Mouse (Mus musculus) forebrain, embryonic 10.5 days (tissue): ENCODE measurements around the gene Gm20708. TPM values are rescaled to one million over a fixed set of nuclear protein-coding genes. Genes with fewer than 3 reads are reported as not detected.
A peak's percentile ranks its signal among the peaks of the same experiment; 100 is the strongest.
"Not testable (repeated sequence)": the region's sequence is repeated elsewhere in the genome, so short reads cannot be mapped to it uniquely, and the experiment has no call there.

ENCODE experiments used
- DNase-seq: peaks from one replicate; pipeline ENCODE4 v3.0.0-alpha.2; 2017; ENCODE audit warnings: low spot score; ENCODE audit errors: extremely low spot score
- H3K27ac ChIP-seq: fragments of 300-500 bp; sonication (generic); 2 replicates; pipeline ENCODE4 v1.5.1; 2016; ENCODE audit warnings: mild to moderate bottlenecking
- H3K27me3 ChIP-seq: fragments of 300-500 bp; sonication (generic); 2 replicates; pipeline ENCODE4 v1.6.1; 2016; ENCODE audit warnings: mild to moderate bottlenecking; ENCODE audit not compliant: poor library complexity, severe bottlenecking
- H3K36me3 ChIP-seq: fragments of 300-500 bp; sonication (generic); replicated peaks from 2 replicates; pipeline ENCODE4 v1.6.1; 2016; ENCODE audit warnings: mild to moderate bottlenecking, moderate library complexity
- H3K4me1 ChIP-seq: fragments of 300-500 bp; sonication (generic); 2 replicates; pipeline ENCODE4 v1.6.1; 2016
- H3K4me3 ChIP-seq: fragments of 300-500 bp; sonication (generic); 2 replicates; pipeline ENCODE4 v1.5.1; 2016; ENCODE audit warnings: mild to moderate bottlenecking, moderate library complexity
- H3K9me3 ChIP-seq: fragments of 300-500 bp; sonication (generic); 2 replicates; pipeline ENCODE4 v1.6.1; 2016; ENCODE audit warnings: mild to moderate bottlenecking, moderate library complexity
- WGBS: fragments of 180-500 bp; shearing (Covaris S2); methylation state at CpG from one replicate; pipeline ENCODE4 v1.1.7; 2016; 5-methylcytosine and 5-hydroxymethylcytosine counted together
- polyA plus RNA-seq: library from polyadenylated mRNA; unstranded; fragments of >200 nt; fragmentation: Nextera tagmentation; extraction: Ambion mirVana; gene quantifications from 2 replicates; pipeline ENCODE4 v1.2.1, GENCODE M21; 2016

Gm20708 gene
- polyA plus RNA-seq, 1 experiment from 2014 or later, result 0.58 TPM

DNA sequence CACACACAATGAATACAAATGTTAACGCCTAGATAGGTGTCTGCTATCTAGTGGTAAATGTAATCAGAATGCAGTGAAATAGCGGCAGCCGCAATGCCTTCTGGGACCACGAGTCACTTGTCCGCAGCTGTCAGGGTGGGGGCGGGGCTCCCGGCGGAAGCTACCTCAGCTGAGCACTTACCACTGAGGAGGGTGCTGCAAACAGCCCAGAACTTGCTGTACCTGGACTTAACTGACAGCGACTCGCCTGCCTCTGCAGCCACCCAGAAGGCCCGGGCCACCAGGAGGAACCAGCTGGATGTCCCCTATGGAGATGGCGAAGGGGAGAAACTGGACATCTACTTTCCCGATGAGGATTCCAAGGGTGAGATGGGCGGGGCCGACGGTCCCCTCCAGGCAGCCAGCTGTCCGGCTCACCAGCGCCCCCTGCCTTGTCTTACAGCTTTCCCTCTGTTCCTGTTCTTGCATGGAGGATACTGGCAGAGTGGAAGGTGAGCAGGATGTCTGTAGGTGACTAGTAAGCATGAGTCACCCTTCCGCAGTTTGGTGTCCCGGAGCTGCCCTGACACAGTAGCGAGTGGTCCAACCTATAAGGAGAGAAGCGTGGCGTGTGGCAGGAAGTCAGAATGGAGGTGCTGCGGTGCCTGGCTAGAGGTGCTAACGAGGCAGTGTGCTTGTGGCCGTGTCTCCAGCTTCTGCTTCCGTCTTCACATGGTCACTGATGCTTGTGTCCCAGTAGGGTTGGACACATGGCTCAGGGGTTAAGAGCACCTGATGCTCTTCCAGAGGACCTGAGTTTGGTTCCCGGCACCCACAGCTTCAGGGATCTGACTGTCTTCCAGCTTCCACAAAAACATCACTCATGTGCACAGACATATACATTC is 22.9 kb downstream of the Gm20708 start:
- H3K27ac ChIP-seq, result peak overlapping the region; percentile 68
- peak overlapping the region; percentile 54 for H3K4me3 ChIP-seq
- H3K4me1 ChIP-seq, result peaks cover 42% of the 10 kb centered on the region
- no peaks in the 10 kb centered on the region for H3K27me3 ChIP-seq
- WGBS, result 17% methylated on average over 28 of the region's 28 CpGs
- no peaks in the 10 kb centered on the region for H3K9me3 ChIP-seq
- DNase-seq, result peak; percentile 84
- H3K36me3 ChIP-seq, result no peaks in the 10 kb centered on the region

DNA sequence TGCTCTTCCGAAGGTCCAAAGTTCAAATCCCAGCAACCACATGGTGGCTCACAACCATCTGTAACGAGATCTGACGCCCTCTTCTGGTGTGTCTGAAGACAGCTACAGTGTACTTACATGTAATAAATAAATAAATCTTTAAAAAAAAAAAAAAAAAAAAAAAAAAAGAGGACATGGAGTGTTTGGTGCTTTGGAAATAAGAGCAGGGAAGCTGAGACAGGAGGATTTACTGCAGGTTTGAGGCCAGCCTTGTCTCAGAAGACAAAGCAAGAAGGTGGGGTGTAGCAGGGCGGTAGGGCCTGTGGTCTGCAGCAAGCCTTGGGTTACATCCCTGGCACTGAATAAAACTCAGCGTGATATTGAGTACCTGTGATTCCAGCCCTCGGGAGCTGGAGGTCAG is 24.0 kb downstream of the Gm20708 start:
- not testable (repeated sequence) for DNase-seq, H3K27ac ChIP-seq, H3K9me3 ChIP-seq, H3K36me3 ChIP-seq, H3K4me3 ChIP-seq, H3K27me3 ChIP-seq
- 94% methylated on average over 5 of the region's 6 CpGs for WGBS
- peaks cover 31% of the 10 kb centered on the region for H3K4me1 ChIP-seq

DNA sequence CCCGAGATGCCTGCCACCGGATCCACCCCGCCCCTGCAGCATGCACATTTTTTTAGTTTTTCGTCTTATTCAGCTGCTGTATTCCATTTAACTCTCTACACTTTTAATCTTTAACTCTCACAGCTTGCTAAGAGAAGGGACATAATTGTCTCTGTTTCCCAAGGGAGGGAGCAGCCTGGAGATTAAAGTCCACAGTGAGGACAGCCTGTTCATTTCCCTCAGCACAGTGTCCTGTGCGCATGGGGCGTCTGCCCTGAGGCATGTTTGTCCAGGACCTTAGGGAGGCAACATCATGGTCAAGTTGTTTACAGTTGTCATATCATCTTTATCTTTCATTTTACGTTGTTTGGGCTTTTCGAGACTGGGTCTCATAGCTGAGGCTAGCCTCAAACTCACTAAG is 24.6 kb downstream of the Gm20708 start:
- WGBS, result 93% methylated on average over 8 of the region's 8 CpGs
- no peaks in the 10 kb centered on the region for H3K36me3 ChIP-seq
- no peak for DNase-seq
- no peak overlapping the region for H3K27ac ChIP-seq
- H3K9me3 ChIP-seq, result no peaks in the 10 kb centered on the region
- no peaks in the 10 kb centered on the region for H3K27me3 ChIP-seq
- peaks cover 26% of the 10 kb centered on the region for H3K4me1 ChIP-seq
- H3K4me3 ChIP-seq, result no peak overlapping the region

DNA sequence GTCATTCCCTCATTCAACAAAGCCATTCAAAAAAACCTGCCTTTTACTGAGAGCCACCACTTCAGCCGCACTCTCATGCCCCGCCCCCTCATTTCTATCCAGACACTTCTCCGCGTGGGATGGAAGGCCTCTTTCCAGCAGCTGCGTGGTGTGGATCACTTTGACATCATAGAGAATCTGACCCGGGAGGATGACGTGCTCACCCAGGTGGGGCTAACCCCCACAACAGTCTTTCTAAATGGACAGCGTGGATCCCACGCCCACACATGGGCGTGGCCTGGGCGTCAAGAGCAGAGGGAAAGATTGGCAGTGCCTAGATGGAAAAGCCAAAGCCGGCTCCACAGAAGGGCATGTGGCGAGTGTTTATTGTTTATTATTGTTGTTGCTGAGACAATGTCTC is 26.8 kb downstream of the Gm20708 start:
- Histone ChIP-seq H3K4me3 (peak overlapping the region; percentile 30), H3K36me3 (no peaks in the 10 kb centered on the region), H3K9me3 (no peaks in the 10 kb centered on the region), H3K27ac (no peak overlapping the region), H3K27me3 (no peaks in the 10 kb centered on the region), H3K4me1 (peaks cover 21% of the 10 kb centered on the region)
- WGBS, result 34% methylated on average over 13 of the region's 13 CpGs
- DNase-seq, result no peak

- H3K4me1 ChIP-seq, result peaks cover 9% of the 10 kb centered on the region
- no peaks in the 10 kb centered on the region for H3K9me3 ChIP-seq
- H3K36me3 ChIP-seq, result no peaks in the 10 kb centered on the region
- no peak for DNase-seq
- WGBS, result 61% methylated on average over 2 of the region's 2 CpGs
- H3K4me3 ChIP-seq, result no peak overlapping the region
- no peaks in the 10 kb centered on the region for H3K27me3 ChIP-seq
- no peak overlapping the region; the same call in 1 of the 2 replicates for H3K27ac ChIP-seq
Observed at GRCm38 (mm10) chr11:117838572-117838971, 29.1 kb downstream of the Gm20708 start.

DNA sequence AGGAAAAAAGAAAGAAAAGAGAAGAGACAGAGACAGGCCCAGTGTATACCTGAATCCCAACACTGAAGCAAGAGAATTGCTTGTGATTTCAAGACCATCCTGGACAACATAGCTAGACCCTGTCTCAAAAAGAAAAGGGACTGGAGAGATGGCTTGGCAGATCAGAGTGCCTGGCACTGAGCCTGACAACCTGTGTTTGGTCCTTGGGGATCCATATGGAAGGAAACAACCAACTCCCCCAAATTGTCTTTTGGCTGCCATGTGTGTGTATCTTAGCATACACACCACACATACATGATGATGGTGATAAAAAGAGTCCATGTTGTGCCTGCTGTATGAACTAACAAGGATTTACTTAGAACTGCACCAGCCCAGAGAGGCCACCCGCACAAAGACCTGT is 29.6 kb downstream of the Gm20708 start:
- Histone ChIP-seq H3K4me3 (no peak overlapping the region), H3K27me3 (no peaks in the 10 kb centered on the region), H3K4me1 (peaks cover 9% of the 10 kb centered on the region), H3K27ac (no peak overlapping the region), H3K36me3 (no peaks in the 10 kb centered on the region), H3K9me3 (no peaks in the 10 kb centered on the region)
- WGBS, result 81% methylated on average over 1 of the region's 1 CpGs
- DNase-seq, result no peak

DNA sequence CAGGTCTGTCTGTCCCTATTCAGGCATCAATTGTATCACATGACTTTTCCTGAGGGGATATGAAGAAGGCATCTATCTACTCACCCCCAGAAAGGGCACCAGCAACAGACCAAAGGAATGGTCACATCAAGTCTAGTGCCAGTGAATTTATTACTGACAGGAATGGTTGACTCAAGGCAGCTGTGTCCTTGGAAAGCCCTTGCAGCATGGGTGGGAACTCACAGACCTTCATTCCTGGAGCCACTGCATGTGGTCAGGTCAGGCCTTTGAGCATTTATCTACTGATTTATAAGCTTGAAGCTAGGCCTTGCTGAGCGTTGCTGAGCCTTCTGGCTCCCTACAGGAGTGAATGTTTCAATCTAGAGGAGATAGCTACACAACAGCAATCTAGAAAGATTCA is 31.4 kb downstream of the Gm20708 start:
- 73% methylated on average over 1 of the region's 1 CpGs for WGBS
- no peaks in the 10 kb centered on the region for H3K36me3 ChIP-seq

DNA sequence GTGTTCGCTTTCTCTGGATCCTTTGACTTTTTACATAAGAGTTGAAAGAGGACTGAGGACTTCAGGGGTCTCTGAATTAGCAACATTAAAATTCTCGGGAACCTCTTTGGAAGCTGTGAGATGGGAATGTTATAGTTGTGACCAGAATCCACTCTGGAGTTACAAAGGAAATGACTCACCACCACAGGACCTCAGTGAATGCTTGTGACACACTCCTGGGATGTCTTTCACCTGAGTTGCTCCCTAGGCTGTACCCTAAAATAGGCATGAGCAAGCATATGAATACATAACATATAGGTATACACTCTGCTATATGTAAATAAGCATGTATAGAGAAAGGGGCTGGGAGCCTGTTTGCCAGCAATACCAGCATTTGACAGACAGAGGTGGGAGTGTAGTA is 34.0 kb downstream of the Gm20708 start:
- DNase-seq, result no peak
- H3K27me3 ChIP-seq, result no peaks in the 10 kb centered on the region
- H3K4me3 ChIP-seq, result no peak overlapping the region
- H3K4me1 ChIP-seq, result peaks cover 12% of the 10 kb centered on the region
- WGBS, result 88% methylated on average over 2 of the region's 2 CpGs
- no peak overlapping the region for H3K27ac ChIP-seq
- H3K9me3 ChIP-seq, result no peaks in the 10 kb centered on the region
- H3K36me3 ChIP-seq, result no peaks in the 10 kb centered on the region

More for the DNA sequence above, 31.4 kb downstream of the Gm20708 start:
- Histone ChIP-seq H3K9me3 (no peaks in the 10 kb centered on the region), H3K27ac (no peak overlapping the region), H3K27me3 (no peaks in the 10 kb centered on the region), H3K4me1 (peaks cover 9% of the 10 kb centered on the region), H3K4me3 (no peak overlapping the region)
- no peak for DNase-seq

DNA sequence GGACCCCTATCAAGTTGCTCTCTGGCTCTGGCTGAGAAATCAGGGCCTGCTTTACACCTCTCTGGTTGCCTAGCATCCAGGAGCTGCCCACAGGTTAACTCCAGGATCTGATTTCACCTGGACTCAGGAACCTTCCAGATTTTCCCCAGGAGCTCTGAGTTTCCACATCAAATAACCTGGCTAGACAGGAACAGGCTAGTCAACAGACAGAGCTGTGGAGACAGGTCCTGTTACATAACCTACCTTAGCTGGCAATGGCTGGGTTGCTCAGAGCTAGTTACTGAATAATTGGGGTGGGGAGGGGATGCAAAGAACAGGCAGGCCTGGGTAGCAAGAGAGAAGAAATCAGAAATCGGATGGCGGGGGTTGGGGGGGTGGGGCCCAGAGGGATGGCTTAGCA is 35.5 kb downstream of the Gm20708 start:
- DNase-seq, result no peak
- Histone ChIP-seq H3K27ac (no peak overlapping the region), H3K9me3 (no peaks in the 10 kb centered on the region), H3K4me1 (peaks cover 24% of the 10 kb centered on the region), H3K36me3 (no peaks in the 10 kb centered on the region), H3K4me3 (no peak overlapping the region), H3K27me3 (no peaks in the 10 kb centered on the region)
- WGBS, result 84% methylated on average over 2 of the region's 2 CpGs

- peaks cover 31% of the 10 kb centered on the region for H3K4me1 ChIP-seq
- 83% methylated on average over 2 of the region's 2 CpGs for WGBS
- H3K4me3 ChIP-seq, result no peak overlapping the region
- DNase-seq, result no peak
- no peaks in the 10 kb centered on the region for H3K9me3 ChIP-seq
- peaks cover 4% of the 10 kb centered on the region for H3K36me3 ChIP-seq
- H3K27me3 ChIP-seq, result no peaks in the 10 kb centered on the region
- no peak overlapping the region for H3K27ac ChIP-seq
Observed at GRCm38 (mm10) chr11:117845651-117846050, 36.2 kb downstream of the Gm20708 start.

- no peaks in the 10 kb centered on the region for H3K27me3 ChIP-seq
- peaks cover 37% of the 10 kb centered on the region for H3K4me1 ChIP-seq
- no peak overlapping the region for H3K27ac ChIP-seq
- 58% methylated on average over 5 of the region's 5 CpGs for WGBS
- H3K4me3 ChIP-seq, result no peak overlapping the region
- peaks cover 14% of the 10 kb centered on the region for H3K36me3 ChIP-seq
- H3K9me3 ChIP-seq, result no peaks in the 10 kb centered on the region
- no peak for DNase-seq
Observed at GRCm38 (mm10) chr11:117846640-117847039, 37.2 kb downstream of the Gm20708 start.

GRCm38 (mm10) chr11:117847593-117848215 is 38.2 kb downstream of the Gm20708 start:
- Histone ChIP-seq H3K4me3 (peak overlapping the region; percentile 76), H3K4me1 (peaks cover 37% of the 10 kb centered on the region), H3K36me3 (peaks cover 25% of the 10 kb centered on the region), H3K27ac (peak overlapping the region; percentile 95), H3K9me3 (no peaks in the 10 kb centered on the region), H3K27me3 (no peaks in the 10 kb centered on the region)
- WGBS, result 86% methylated on average over 7 of the region's 7 CpGs
- no peak for DNase-seq

DNA sequence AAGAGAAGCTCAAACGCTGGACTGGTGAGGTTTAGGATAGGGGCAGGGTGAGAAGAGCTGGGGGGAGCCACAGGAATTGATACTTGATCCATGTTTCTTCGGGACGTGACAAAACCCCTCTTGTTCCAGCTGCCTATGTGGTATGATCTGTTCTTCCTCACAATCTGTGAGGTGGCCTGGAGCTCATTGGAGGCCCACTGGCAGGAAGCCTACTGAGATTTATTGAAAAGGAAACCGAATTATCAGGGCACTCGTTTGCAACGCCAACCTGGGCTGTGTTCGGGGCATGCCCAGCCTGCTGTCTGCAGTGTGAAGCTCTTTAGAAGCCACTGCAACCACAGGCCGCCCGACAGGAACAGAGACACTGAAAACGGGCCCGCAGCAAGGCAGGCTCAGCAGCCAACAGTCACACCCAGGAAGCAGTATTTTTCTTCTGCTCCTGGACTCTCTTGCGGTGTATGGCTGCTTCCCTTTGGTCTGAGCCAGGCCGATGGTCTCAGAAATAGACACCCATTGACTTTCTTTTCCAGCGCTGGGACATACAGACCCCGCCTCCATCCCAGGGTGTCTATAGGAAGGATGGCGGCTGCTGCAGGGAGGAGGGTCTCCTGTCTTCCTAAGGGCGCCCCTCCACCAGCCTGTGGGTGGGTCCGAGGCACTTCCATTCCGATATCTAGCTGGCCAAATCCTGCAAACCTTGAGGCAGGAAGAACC is 39.0 kb downstream of the Gm20708 start:
- DNase-seq, result no peak

More for the DNA sequence above, 39.0 kb downstream of the Gm20708 start:
- Histone ChIP-seq H3K9me3 (no peaks in the 10 kb centered on the region), H3K4me3 (peak overlapping the region; percentile 76), H3K4me1 (peaks cover 37% of the 10 kb centered on the region), H3K36me3 (peaks cover 32% of the 10 kb centered on the region), H3K27ac (peak overlapping the region; percentile 95), H3K27me3 (no peaks in the 10 kb centered on the region)
- WGBS, result 12% methylated on average over 19 of the region's 19 CpGs
